Comparison of ENCODE assay signal across 8 mouse cellular contexts in genomic region chr6:83033249-83034185, GRCm38 (mm10). TPM values are rescaled to one million over a fixed set of nuclear protein-coding genes. Genes with fewer than 3 reads are reported as not detected.
A peak's percentile ranks its signal among the peaks of the same experiment; 100 is the strongest.
DNase-seq lines count a peak whose midpoint lies in the region; ATAC-seq and TF ChIP-seq lines count a peak whose summit lies in the region.

Dok1 (minus strand) TSS chr6:83033471.
Loxl3 (plus strand) TSS chr6:83034173.

- no peaks in the 10 kb centered on the region for H3K9me3 ChIP-seq in intestine, embryonic 15.5 days
- H3K9me3 ChIP-seq in neural tube, embryonic 13.5 days: no peaks in the 10 kb centered on the region

- peak; percentile 74 for ATAC-seq in granulocyte monocyte progenitor cell, adult 5-6 weeks (replicated peaks; ENCODE audit: poor library complexity, severe bottlenecking)
- ATAC-seq in intestine, embryonic 15.5 days: peak; percentile 92
- ATAC-seq in neural tube, embryonic 13.5 days (ENCODE audit: low read depth): peak; percentile 66

- H3K9ac ChIP-seq in intestine, embryonic 15.5 days: peak within 1 kb of the TSS; percentile 68
- peak within 1 kb of the TSS; percentile 65 for H3K9ac ChIP-seq in neural tube, embryonic 13.5 days

- 0 out of 2 replicates have a peak, but pooled peaks cover 3% of the 10 kb centered on the region for H3K36me3 ChIP-seq in intestine, embryonic 15.5 days
- H3K36me3 ChIP-seq in neural tube, embryonic 13.5 days: no peaks in the 10 kb centered on the region

- H3K27ac ChIP-seq in left cerebral cortex, adult 2 months: peak within 1 kb of the TSS; percentile 42; the same call in 1 of the 2 replicates
- H3K27ac ChIP-seq in intestine, embryonic 15.5 days: peak within 1 kb of the TSS; percentile 88
- peak within 1 kb of the TSS; percentile 29 for H3K27ac ChIP-seq in neural tube, embryonic 13.5 days (replicated peaks)

- no peak for TF ChIP-seq CTCF in left cerebral cortex, adult 2 months (IDR thresholded peaks at IDR 0.05)

- peaks cover 22% of the 10 kb centered on the region for H3K4me1 ChIP-seq in intestine, embryonic 15.5 days (replicated peaks)
- H3K4me1 ChIP-seq in neural tube, embryonic 13.5 days (replicated peaks): peaks cover 29% of the 10 kb centered on the region

- intact Hi-C loops in left cerebral cortex, adult 2 months (cut with DNase I): no loop called here
- intact Hi-C loops in left cerebral cortex, postnatal 25 days (cut with DNase I): no loop called here

- DNase-seq in left cerebral cortex, adult 2 months (ENCODE audit: extremely low spot score in 1 of 2, low spot score in 2 of 2): peak in 1 of 2 experiments; percentile 35
- no peak for DNase-seq in left cerebral cortex, postnatal 25 days (ENCODE audit: low spot score in 2 of 2)
- peak; percentile 85 for DNase-seq in embryo, embryonic 10.5 days (ENCODE audit: low spot score)
- DNase-seq in lung, adult 18-20 months: peak; percentile 78 to 79
- peak; percentile 50 to 62 for DNase-seq in thymus, postnatal 10 days (ENCODE audit: low spot score in 2 of 2)

- H3K27me3 ChIP-seq in intestine, embryonic 15.5 days (replicated peaks): peaks cover 9% of the 10 kb centered on the region
- H3K27me3 ChIP-seq in neural tube, embryonic 13.5 days: peaks cover 62% of the 10 kb centered on the region

- peak within 1 kb of the TSS; percentile 90 for H3K4me2 ChIP-seq in intestine, embryonic 15.5 days (replicated peaks)
- peak within 1 kb of the TSS; percentile 82 for H3K4me2 ChIP-seq in neural tube, embryonic 13.5 days

- H3K4me3 ChIP-seq in left cerebral cortex, adult 2 months: peak within 1 kb of the TSS; percentile 52
- peak within 1 kb of the TSS; percentile 66 for H3K4me3 ChIP-seq in intestine, embryonic 15.5 days (replicated peaks)
- peak within 1 kb of the TSS; percentile 46 for H3K4me3 ChIP-seq in neural tube, embryonic 13.5 days

- WGBS in intestine, embryonic 15.5 days: under 1% methylated on average over 51 of the region's 51 CpGs
- WGBS in neural tube, embryonic 13.5 days: under 1% methylated on average over 51 of the region's 51 CpGs

RNA-seq across cellular contexts. Expression of gene Dok1, which starts in this region (rescaled TPM):
- total RNA-seq in left cerebral cortex, adult 2 months (2021): 1 to 10 TPM; 1.4 to 2.1 TPM
- total RNA-seq in left cerebral cortex, postnatal 25 days (2021): 1 to 10 TPM; 1.1 to 1.6 TPM
- 18.7 and 25.8 TPM in 2 replicates for total RNA-seq in granulocyte monocyte progenitor cell, adult 5-6 weeks (2014; fragmentation: Nextera tagmentation)
- total RNA-seq in granulocyte monocyte progenitor cell, adult 5-6 weeks (2017): 9.0 and 16.1 TPM in 2 replicates
- 9.7 and 9.8 TPM in 2 replicates for polyA plus RNA-seq in intestine, embryonic 15.5 days (2015; fragmentation: Nextera tagmentation; extraction: Ambion mirVana)
- polyA plus RNA-seq in neural tube, embryonic 13.5 days (2015; fragmentation: Nextera tagmentation; extraction: Ambion mirVana): 3.6 and 6.1 TPM in 2 replicates

RNA-seq across cellular contexts. Expression of gene Loxl3, which starts in this region (rescaled TPM):
- 1 to 10 TPM; 2.0 to 3.5 TPM for total RNA-seq in left cerebral cortex, adult 2 months (2021)
- total RNA-seq in left cerebral cortex, postnatal 25 days (2021): 1 to 10 TPM; 1.9 to 2.7 TPM
- total RNA-seq in granulocyte monocyte progenitor cell, adult 5-6 weeks (2014; fragmentation: Nextera tagmentation): 9.0 TPM in 1 of 2 replicates, not detected in the other
- total RNA-seq in granulocyte monocyte progenitor cell, adult 5-6 weeks (2017): 0.46 and 2.2 TPM in 2 replicates
- polyA plus RNA-seq in intestine, embryonic 15.5 days (2015; fragmentation: Nextera tagmentation; extraction: Ambion mirVana): 12.7 and 14.2 TPM in 2 replicates
- polyA plus RNA-seq in neural tube, embryonic 13.5 days (2015; fragmentation: Nextera tagmentation; extraction: Ambion mirVana): 7.9 and 10.4 TPM in 2 replicates

Comparison
In these comparisons a context has a peak if more than half of its experiments do, and no peak if none do; other contexts are left out.
1. DNase-seq: peak in embryo, embryonic 10.5 days (single experiment), lung, adult 18-20 months (2 of 2) and thymus, postnatal 10 days (2 of 2); none in left cerebral cortex, postnatal 25 days (0 of 2).
2. H3K27ac ChIP-seq: peak in every context shown above with its lines; median percentile 88 in intestine, embryonic 15.5 days; 42 in left cerebral cortex, adult 2 months; 29 in neural tube, embryonic 13.5 days.
3. Peak in every context shown above with its lines, with median percentiles within 50 percentile points of each other: H3K4me3 ChIP-seq and ATAC-seq.